Mouse (Mus musculus) neural tube, embryonic 13.5 days (tissue): Measurements from ENCODE around the gene Phrf1. TPM values are rescaled to one million over a fixed set of nuclear protein-coding genes. Genes with fewer than 3 reads are reported as not detected.
"Not testable (repeated sequence)": the region's sequence is repeated elsewhere in the genome, so short reads cannot be mapped to it uniquely, and the experiment has no call there.

Experiments
- ATAC-seq: fragments of 200-750 bp; cut with Nextera tagmentation; 2 replicates; pipeline ENCODE4 v1.8.0; 2017; ENCODE audit warnings: low read depth, mild to moderate bottlenecking, moderate TSS enrichment, moderate library complexity
- H3K27ac ChIP-seq: fragments of 300-500 bp; sonication (generic); replicated peaks from 2 replicates; pipeline ENCODE4 v1.5.1; 2015; ENCODE audit warnings: moderate library complexity, mild to moderate bottlenecking, inconsistent platforms
- H3K27me3 ChIP-seq: fragments of 300-500 bp; sonication (generic); 2 replicates; pipeline ENCODE4 v1.6.1; 2015; ENCODE audit warnings: mild to moderate bottlenecking, inconsistent platforms
- H3K36me3 ChIP-seq: fragments of 300-500 bp; sonication (generic); 2 replicates; pipeline ENCODE4 v1.6.1; 2015; ENCODE audit warnings: mild to moderate bottlenecking, inconsistent platforms
- H3K4me1 ChIP-seq: fragments of 300-500 bp; sonication (generic); replicated peaks from 2 replicates; pipeline ENCODE4 v1.6.1; 2015; ENCODE audit warnings: inconsistent platforms
- H3K4me2 ChIP-seq: fragments of 300-500 bp; sonication (generic); 2 replicates; pipeline ENCODE4 v1.6.1; 2015; ENCODE audit warnings: inconsistent platforms, mild to moderate bottlenecking, moderate library complexity
- H3K4me3 ChIP-seq: fragments of 300-500 bp; sonication (generic); 2 replicates; pipeline ENCODE4 v1.5.1; 2015; ENCODE audit warnings: mild to moderate bottlenecking, inconsistent platforms
- H3K9ac ChIP-seq: fragments of 300-500 bp; sonication (generic); 2 replicates; pipeline ENCODE4 v1.6.1; 2015; ENCODE audit warnings: moderate library complexity, mild to moderate bottlenecking, inconsistent platforms
- H3K9me3 ChIP-seq: fragments of 300-500 bp; sonication (generic); 2 replicates; pipeline ENCODE4 v1.6.1; 2016; ENCODE audit warnings: inconsistent platforms
- whole genome bisulfite sequencing: fragments of 180-500 bp; shearing (Covaris S2); methylation state at CpG from one replicate; pipeline ENCODE4 v1.1.7; 2015; 5-methylcytosine and 5-hydroxymethylcytosine counted together
- polyA plus RNA-seq: library from polyadenylated mRNA; unstranded; fragments of >200 nt; fragmentation: Nextera tagmentation; extraction: Ambion mirVana; gene quantifications from 2 replicates; pipeline ENCODE4 v1.2.1, GENCODE M21; 2015

The Phrf1 gene
- polyA plus RNA-seq, 1 experiment from 2014 or later, result 71.4 TPM

DNA sequence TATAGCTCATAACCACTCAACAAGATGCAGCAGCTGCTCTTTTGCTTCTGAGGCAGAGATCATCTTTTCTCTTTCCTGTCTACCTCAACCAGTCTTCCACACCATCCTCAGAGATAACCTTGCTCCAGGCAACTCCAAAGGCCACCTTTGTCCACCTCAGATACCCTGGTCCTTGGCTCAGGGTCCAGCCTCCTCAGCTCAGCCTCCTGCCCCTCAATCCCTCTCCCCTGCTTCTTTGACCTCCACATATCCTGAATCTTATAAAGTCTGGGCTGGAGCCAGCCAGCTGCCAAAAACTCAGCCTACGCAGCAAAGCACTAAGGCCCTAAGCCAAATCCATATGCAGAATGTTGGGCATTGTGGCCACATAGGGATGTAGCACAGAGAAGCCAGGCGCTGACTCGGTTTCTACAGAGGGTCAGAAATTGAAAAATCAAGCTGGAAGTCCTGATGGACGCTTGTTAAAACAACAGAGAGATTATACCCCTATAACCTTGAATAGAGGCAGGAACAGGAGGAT lies 5.8 kb upstream of the Phrf1 start:
- H3K9ac ChIP-seq, result peak overlapping the region; percentile 71; the same call in 1 of the 2 replicates
- H3K9me3 ChIP-seq, result no peaks in the 10 kb centered on the region
- H3K36me3 ChIP-seq, result peaks cover 5% of the 10 kb centered on the region; the same call in 1 of the 2 replicates
- WGBS, result 92% methylated on average over 4 of the region's 4 CpGs
- no peaks in the 10 kb centered on the region for H3K27me3 ChIP-seq
- H3K4me2 ChIP-seq, result peak overlapping the region; percentile 69
- peaks cover 28% of the 10 kb centered on the region for H3K4me1 ChIP-seq
- peak overlapping the region; percentile 87 for H3K27ac ChIP-seq
- no peak overlapping the region for H3K4me3 ChIP-seq
- no peak for ATAC-seq

DNA sequence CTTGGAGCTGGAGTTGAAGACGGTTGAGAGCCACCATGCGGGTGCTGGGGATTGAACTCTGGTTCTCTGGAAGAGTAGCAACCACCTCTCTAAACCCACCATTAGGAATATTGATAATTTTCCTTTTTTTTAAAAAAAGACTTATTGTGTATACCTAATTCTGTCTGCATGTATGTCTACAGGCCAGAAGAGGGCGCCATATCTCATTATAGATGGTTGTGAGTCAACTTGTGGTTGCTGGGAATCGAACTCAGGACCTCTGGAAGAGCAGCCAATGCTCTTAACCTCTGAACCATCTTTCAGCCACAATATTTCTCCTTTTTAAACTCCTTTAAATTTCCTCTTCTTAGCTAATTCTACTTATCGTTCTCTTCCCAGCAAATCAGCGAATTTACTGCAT lies 2.0 kb upstream of the Phrf1 start:
- H3K9me3 ChIP-seq, result no peaks in the 10 kb centered on the region
- H3K27ac ChIP-seq, result no peak overlapping the region
- no peak overlapping the region for H3K9ac ChIP-seq
- no peaks in the 10 kb centered on the region for H3K27me3 ChIP-seq
- H3K36me3 ChIP-seq, result peaks cover 12% of the 10 kb centered on the region
- ATAC-seq, result no peak
- peaks cover 36% of the 10 kb centered on the region for H3K4me1 ChIP-seq
- 85% methylated on average over 6 of the region's 6 CpGs for WGBS
- no peak overlapping the region for H3K4me3 ChIP-seq
- H3K4me2 ChIP-seq, result no peak overlapping the region

DNA sequence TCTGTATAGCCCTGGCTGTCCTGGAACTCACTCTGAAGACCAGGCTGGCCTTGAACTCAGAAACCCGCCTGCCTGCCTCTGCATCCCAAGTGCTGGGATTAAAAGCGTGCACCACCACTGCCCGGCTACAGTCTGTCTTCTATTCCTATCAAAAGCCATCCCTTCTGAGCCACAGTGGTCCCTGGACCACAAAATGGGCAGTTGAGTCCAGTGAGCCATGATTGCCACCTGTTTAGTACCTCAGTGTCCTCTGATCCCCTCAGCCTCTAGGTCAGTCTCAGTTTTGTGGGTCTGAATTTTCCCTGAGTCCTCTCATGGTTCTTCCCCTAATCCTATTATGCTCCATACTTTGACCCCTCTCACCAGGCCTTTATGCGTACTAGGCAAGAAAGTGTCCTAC lies 788 bp upstream of the Phrf1 start:
- H3K9me3 ChIP-seq, result no peaks in the 10 kb centered on the region
- H3K9ac ChIP-seq, result no peak overlapping the region

DNA sequence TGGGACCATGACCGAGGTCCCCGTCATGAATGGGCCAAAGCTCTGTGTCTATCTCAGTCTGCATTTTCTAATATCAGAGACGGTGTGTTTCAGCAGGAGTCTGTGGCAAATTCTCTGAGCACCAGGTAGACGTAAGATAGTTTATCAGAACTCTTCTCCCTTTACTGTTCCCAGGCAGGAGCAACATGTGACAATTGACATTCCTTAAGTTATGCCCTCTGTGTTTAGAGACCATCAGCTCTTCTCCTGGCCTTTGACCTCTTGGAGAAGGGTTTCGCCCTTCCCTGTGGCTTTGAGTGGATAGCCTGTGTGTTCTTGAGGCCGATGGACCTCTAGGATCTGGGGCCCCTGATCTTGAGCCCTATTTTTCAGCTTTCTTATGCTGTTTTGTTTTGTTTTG lies 1.1 kb downstream of the Phrf1 start:
- peak overlapping the region; percentile 96 for H3K9ac ChIP-seq
- H3K4me1 ChIP-seq, result peaks cover 26% of the 10 kb centered on the region
- H3K4me3 ChIP-seq, result peak overlapping the region; percentile 99
- no peaks in the 10 kb centered on the region for H3K9me3 ChIP-seq
- peaks cover 43% of the 10 kb centered on the region for H3K36me3 ChIP-seq
- ATAC-seq, result no peak
- H3K27ac ChIP-seq, result no peak overlapping the region
- WGBS, result 70% methylated on average over 6 of the region's 6 CpGs
- no peaks in the 10 kb centered on the region for H3K27me3 ChIP-seq
- H3K4me2 ChIP-seq, result peak overlapping the region; percentile 85

More for the DNA sequence above, 788 bp upstream of the Phrf1 start:
- 77% methylated on average over 4 of the region's 4 CpGs for WGBS
- H3K27ac ChIP-seq, result peak overlapping the region; percentile 97; the same call in 1 of the 2 replicates
- H3K27me3 ChIP-seq, result no peaks in the 10 kb centered on the region
- H3K36me3 ChIP-seq, result peaks cover 24% of the 10 kb centered on the region
- peak overlapping the region; percentile 99 for H3K4me3 ChIP-seq
- ATAC-seq, result 0 out of 2 replicates have a peak, but pooled peaks have one; percentile 7
- peaks cover 26% of the 10 kb centered on the region for H3K4me1 ChIP-seq
- H3K4me2 ChIP-seq, result peak overlapping the region; percentile 85

GRCm38 (mm10) chr7:141230570-141230969 lies 2.0 kb downstream of the Phrf1 start:
- no peak for ATAC-seq
- H3K27me3 ChIP-seq, result no peaks in the 10 kb centered on the region
- H3K4me1 ChIP-seq, result peaks cover 26% of the 10 kb centered on the region
- peaks cover 52% of the 10 kb centered on the region for H3K36me3 ChIP-seq
- H3K9ac ChIP-seq, result peak overlapping the region; percentile 50; the same call in 1 of the 2 replicates
- no peak overlapping the region for H3K27ac ChIP-seq
- WGBS, result 94% methylated on average over 4 of the region's 4 CpGs
- peak overlapping the region; percentile 85 for H3K4me2 ChIP-seq
- H3K9me3 ChIP-seq, result no peaks in the 10 kb centered on the region
- H3K4me3 ChIP-seq, result no peak overlapping the region; the same call in 1 of the 2 replicates

DNA sequence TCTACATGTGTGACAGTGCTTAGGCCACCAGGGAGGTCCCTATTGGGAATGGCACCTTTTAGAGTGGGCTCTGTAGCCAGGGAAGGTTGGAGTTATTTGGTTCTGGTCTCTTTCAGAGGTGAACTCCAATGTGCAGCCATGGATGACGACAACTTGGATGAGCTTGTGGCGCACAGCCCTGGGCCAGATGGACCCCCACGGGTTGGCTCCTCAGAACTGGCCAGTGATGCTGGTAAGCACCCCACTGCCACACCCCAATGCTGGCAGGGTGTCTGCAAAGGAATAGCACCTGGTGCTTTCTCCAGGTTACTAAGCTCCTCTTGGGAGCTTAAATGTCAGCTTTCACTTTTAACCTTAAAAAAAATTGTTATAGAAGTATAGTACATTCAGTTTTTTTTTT lies 2.5 kb downstream of the Phrf1 start:
- no peak overlapping the region for H3K4me2 ChIP-seq
- no peak overlapping the region for H3K27ac ChIP-seq
- 94% methylated on average over 3 of the region's 3 CpGs for WGBS
- peaks cover 26% of the 10 kb centered on the region for H3K4me1 ChIP-seq
- H3K9ac ChIP-seq, result no peak overlapping the region
- H3K36me3 ChIP-seq, result peaks cover 57% of the 10 kb centered on the region
- H3K9me3 ChIP-seq, result no peaks in the 10 kb centered on the region
- H3K4me3 ChIP-seq, result no peak overlapping the region
- ATAC-seq, result no peak
- H3K27me3 ChIP-seq, result no peaks in the 10 kb centered on the region

DNA sequence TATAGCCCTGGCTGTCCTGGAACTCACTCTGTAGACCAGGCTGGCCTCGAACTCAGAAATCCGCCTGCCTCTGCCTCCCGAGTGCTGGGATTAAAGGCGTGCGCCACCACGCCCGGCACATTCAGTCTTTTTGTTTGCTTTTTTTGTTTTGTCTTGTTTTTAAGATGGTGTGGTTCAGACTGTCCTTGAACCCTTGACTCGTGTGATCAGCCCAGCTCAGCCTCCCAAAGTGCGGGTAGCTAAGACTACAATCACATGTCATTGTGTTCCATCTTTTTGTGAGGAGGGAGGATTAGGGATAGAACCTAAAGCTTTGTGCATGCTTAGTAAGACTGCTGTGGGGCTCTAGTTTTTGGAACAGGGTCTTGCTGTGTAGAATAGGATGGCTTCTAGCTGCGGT lies 3.0 kb downstream of the Phrf1 start:
- H3K36me3 ChIP-seq, result peaks cover 60% of the 10 kb centered on the region

GRCm38 (mm10) chr7:141250486-141250885 lies 21.9 kb downstream of the Phrf1 start:
- not testable (repeated sequence) for H3K4me2 ChIP-seq, H3K4me3 ChIP-seq, H3K9me3 ChIP-seq, H3K27me3 ChIP-seq, H3K27ac ChIP-seq, H3K9ac ChIP-seq, ATAC-seq, H3K4me1 ChIP-seq
- 94% methylated on average over 4 of the region's 4 CpGs for WGBS
- peaks cover 96% of the 10 kb centered on the region for H3K36me3 ChIP-seq

More for the DNA sequence above, 3.0 kb downstream of the Phrf1 start:
- H3K4me3 ChIP-seq, result no peak overlapping the region
- 96% methylated on average over 10 of the region's 10 CpGs for WGBS
- no peak for ATAC-seq
- no peaks in the 10 kb centered on the region for H3K9me3 ChIP-seq
- peaks cover 26% of the 10 kb centered on the region for H3K4me1 ChIP-seq
- no peaks in the 10 kb centered on the region for H3K27me3 ChIP-seq
- no peak overlapping the region for H3K27ac ChIP-seq
- no peak overlapping the region for H3K9ac ChIP-seq
- no peak overlapping the region for H3K4me2 ChIP-seq

- Histone ChIP-seq H3K9me3 (no peaks in the 10 kb centered on the region), H3K4me2 (no peak overlapping the region), H3K27me3 (no peaks in the 10 kb centered on the region), H3K9ac (no peak overlapping the region), H3K36me3 (peaks cover 95% of the 10 kb centered on the region), H3K4me3 (no peak overlapping the region), H3K27ac (no peak overlapping the region), H3K4me1 (no peaks in the 10 kb centered on the region)
- ATAC-seq, result no peak
- WGBS, result 93% methylated on average over 10 of the region's 10 CpGs
Observed at GRCm38 (mm10) chr7:141256159-141256558, 27.6 kb downstream of the Phrf1 start.

DNA sequence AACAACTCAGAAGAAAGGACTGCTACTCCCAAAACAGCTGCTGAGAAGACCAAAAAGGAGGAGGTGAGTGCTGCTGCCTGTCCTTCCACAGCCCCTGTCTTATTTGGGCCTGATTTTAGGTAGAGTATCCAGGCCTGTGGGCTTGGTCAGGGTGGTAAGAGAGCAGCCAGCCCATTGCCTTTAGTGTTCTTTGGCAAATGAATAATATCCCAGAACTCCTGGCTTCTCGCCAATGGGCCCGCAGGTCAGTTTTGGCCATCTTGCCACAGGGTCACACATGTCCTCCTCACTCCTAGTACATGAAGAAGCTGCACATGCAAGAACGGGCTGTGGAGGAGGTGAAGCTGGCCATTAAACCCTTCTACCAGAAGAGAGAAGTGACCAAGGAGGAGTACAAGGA lies 32.9 kb downstream of the Phrf1 start:
- peaks cover 17% of the 10 kb centered on the region for H3K4me1 ChIP-seq
- H3K4me2 ChIP-seq, result no peak overlapping the region
- no peak overlapping the region for H3K27ac ChIP-seq
- H3K9me3 ChIP-seq, result no peaks in the 10 kb centered on the region
- H3K4me3 ChIP-seq, result no peak overlapping the region
- 95% methylated on average over 3 of the region's 3 CpGs for WGBS
- no peaks in the 10 kb centered on the region for H3K27me3 ChIP-seq
- H3K9ac ChIP-seq, result no peak overlapping the region
- no peak for ATAC-seq
- peaks cover 83% of the 10 kb centered on the region for H3K36me3 ChIP-seq

- 91% methylated on average over 13 of the region's 13 CpGs for WGBS
- no peaks in the 10 kb centered on the region for H3K9me3 ChIP-seq
Observed at GRCm38 (mm10) chr7:141263640-141264039, 35.1 kb downstream of the Phrf1 start.

GRCm38 (mm10) chr7:141264041-141264700 lies 35.6 kb downstream of the Phrf1 start:
- H3K36me3 ChIP-seq, result peaks cover 57% of the 10 kb centered on the region
- H3K4me2 ChIP-seq, result no peak overlapping the region
- no peaks in the 10 kb centered on the region for H3K27me3 ChIP-seq
- no peak for ATAC-seq
- H3K27ac ChIP-seq, result no peak overlapping the region
- no peak overlapping the region for H3K4me3 ChIP-seq
- no peak overlapping the region for H3K9ac ChIP-seq
- WGBS, result 76% methylated on average over 11 of the region's 11 CpGs
- no peaks in the 10 kb centered on the region for H3K9me3 ChIP-seq
- H3K4me1 ChIP-seq, result peaks cover 18% of the 10 kb centered on the region

More at GRCm38 (mm10) chr7:141263640-141264039, 35.1 kb downstream of the Phrf1 start:
- H3K4me2 ChIP-seq, result no peak overlapping the region
- no peak overlapping the region for H3K9ac ChIP-seq
- H3K27ac ChIP-seq, result no peak overlapping the region
- H3K36me3 ChIP-seq, result peaks cover 62% of the 10 kb centered on the region
- H3K4me1 ChIP-seq, result peaks cover 18% of the 10 kb centered on the region
- H3K27me3 ChIP-seq, result no peaks in the 10 kb centered on the region
- H3K4me3 ChIP-seq, result no peak overlapping the region
- ATAC-seq, result no peak
